Mouse (Mus musculus) stomach, embryonic 15.5 days (tissue): ENCODE data around the gene Rfng. TPM values are rescaled to one million over a fixed set of nuclear protein-coding genes. Genes with fewer than 3 reads are reported as not detected.
A peak's percentile ranks its signal among the peaks of the same experiment; 100 is the strongest.
"Not testable (repeated sequence)": the region's sequence is repeated elsewhere in the genome, so short reads cannot be mapped to it uniquely, and the experiment has no call there.

Experiments used
- ATAC-seq: fragments of 200-750 bp; cut with Nextera tagmentation; 2 replicates; pipeline ENCODE4 v1.8.0; 2017; ENCODE audit warnings: low read depth, moderate number of reproducible peaks, moderate TSS enrichment; ENCODE audit not compliant: insufficient read depth, low FRiP score
- H3K27ac ChIP-seq: fragments of 300-500 bp; sonication (generic); 2 replicates; pipeline ENCODE4 v1.5.1; 2015; ENCODE audit warnings: mild to moderate bottlenecking, inconsistent platforms
- H3K27me3 ChIP-seq: fragments of 300-500 bp; sonication (generic); replicated peaks from 2 replicates; pipeline ENCODE4 v1.6.1; 2015; ENCODE audit warnings: inconsistent platforms
- H3K36me3 ChIP-seq: fragments of 300-500 bp; sonication (generic); 2 replicates; pipeline ENCODE4 v1.6.1; 2015; ENCODE audit warnings: inconsistent platforms
- H3K4me1 ChIP-seq: fragments of 300-500 bp; sonication (generic); 2 replicates; pipeline ENCODE4 v1.6.1; 2015; ENCODE audit warnings: inconsistent platforms
- H3K4me2 ChIP-seq: fragments of 300-500 bp; sonication (generic); 2 replicates; pipeline ENCODE4 v1.6.1; 2015; ENCODE audit warnings: mild to moderate bottlenecking, inconsistent platforms
- H3K4me3 ChIP-seq: fragments of 300-500 bp; sonication (generic); replicated peaks from 2 replicates; pipeline ENCODE4 v1.5.1; 2015; ENCODE audit warnings: inconsistent platforms
- H3K9ac ChIP-seq: fragments of 300-500 bp; sonication (generic); 2 replicates; pipeline ENCODE4 v1.6.1; 2015; ENCODE audit warnings: inconsistent platforms
- H3K9me3 ChIP-seq: fragments of 300-500 bp; sonication (generic); 2 replicates; pipeline ENCODE4 v1.6.1; 2016; ENCODE audit warnings: inconsistent platforms
- WGBS: fragments of 180-500 bp; shearing (Covaris S2); methylation state at CpG from one replicate; pipeline ENCODE4 v1.1.7; 2015; 5-methylcytosine and 5-hydroxymethylcytosine counted together
- polyA plus RNA-seq: library from polyadenylated mRNA; unstranded; fragments of >200 nt; fragmentation: Nextera tagmentation; extraction: Ambion mirVana; gene quantifications from 2 replicates; pipeline ENCODE4 v1.2.1, GENCODE M21; 2015

The Rfng gene
- 35.8 and 40.9 TPM in 2 replicates for polyA plus RNA-seq

DNA sequence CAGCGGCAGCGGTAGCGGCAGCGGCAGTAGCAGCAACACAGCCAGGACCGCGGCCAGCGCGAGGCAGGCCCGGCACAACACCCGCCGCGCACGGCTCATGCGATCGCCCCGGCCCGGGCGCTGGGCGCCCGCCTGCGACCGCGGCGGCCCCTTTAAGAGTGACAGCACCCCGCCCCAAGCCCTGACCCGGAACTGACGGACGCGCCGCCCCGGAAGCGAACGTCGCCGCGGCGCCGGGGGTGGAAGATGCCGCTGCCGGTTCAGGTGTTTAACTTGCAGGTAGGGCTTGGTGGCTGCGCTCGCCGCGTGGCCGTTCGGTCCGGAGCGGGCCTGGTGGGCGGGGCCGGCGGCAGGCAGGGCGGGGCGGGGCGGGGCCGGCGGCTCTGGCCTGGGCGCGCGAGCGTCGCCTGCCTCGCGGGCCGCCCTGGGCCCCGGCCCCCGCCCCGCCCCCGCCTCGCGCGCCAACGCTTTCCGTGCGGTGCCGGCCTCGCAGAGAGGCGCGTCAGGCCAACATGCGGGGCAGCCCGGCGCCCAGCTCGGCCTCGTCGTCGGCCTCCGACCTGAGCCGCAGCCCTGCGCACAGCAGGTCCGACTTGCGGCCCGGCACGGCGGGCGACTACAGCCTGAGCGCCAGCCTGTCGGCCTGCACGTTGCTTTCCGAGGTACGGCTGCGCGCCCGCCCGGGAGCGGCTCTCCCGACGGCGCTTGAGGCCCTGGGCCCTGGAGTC is at the start of gene Rfng, which contains the start of gene Gps1:
Rfng (minus strand) TSS at position 144 of the 728 bp plus-strand sequence.
Gps1 (plus strand) TSS at position 209 of the 728 bp plus-strand sequence.
- Histone ChIP-seq H3K4me3 (peak within 1 kb of the TSS; percentile 93), H3K27me3 (no peaks in the 10 kb centered on the region), H3K9ac (peak within 1 kb of the TSS; percentile 64), H3K9me3 (no peaks in the 10 kb centered on the region), H3K36me3 (peaks cover 11% of the 10 kb centered on the region), H3K27ac (peak within 1 kb of the TSS; percentile 78), H3K4me2 (peak within 1 kb of the TSS; percentile 94), H3K4me1 (peaks cover 15% of the 10 kb centered on the region)
- peak; percentile 78 for ATAC-seq
- WGBS, result under 1% methylated on average over 88 of the region's 107 CpGs

DNA sequence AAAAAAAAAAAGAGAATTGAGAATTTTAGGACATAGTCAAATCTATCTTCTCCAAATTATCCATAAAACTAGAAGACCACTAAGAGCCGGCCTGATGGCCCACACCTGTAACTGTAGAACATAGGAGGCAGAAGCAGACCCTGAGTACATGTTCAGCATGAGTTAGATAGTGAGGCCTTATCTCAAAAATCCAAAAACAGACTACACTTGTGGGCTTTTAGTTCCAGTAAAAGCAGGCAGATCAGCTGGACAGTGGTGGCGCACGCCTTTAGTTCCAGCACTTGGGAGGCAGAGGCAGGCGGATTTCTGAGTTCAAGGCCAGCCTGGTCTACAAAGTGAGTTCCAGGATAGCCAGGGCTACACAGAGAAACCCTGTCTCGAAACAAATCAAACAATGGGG is 49.0 kb upstream of the Rfng start:
- H3K4me2 ChIP-seq, H3K4me3 ChIP-seq, ATAC-seq, H3K36me3 ChIP-seq, H3K27me3 ChIP-seq, H3K27ac ChIP-seq, H3K9me3 ChIP-seq, H3K9ac ChIP-seq: not testable (repeated sequence)
- 87% methylated on average over 5 of the region's 5 CpGs for WGBS
- peaks cover 11% of the 10 kb centered on the region for H3K4me1 ChIP-seq

DNA sequence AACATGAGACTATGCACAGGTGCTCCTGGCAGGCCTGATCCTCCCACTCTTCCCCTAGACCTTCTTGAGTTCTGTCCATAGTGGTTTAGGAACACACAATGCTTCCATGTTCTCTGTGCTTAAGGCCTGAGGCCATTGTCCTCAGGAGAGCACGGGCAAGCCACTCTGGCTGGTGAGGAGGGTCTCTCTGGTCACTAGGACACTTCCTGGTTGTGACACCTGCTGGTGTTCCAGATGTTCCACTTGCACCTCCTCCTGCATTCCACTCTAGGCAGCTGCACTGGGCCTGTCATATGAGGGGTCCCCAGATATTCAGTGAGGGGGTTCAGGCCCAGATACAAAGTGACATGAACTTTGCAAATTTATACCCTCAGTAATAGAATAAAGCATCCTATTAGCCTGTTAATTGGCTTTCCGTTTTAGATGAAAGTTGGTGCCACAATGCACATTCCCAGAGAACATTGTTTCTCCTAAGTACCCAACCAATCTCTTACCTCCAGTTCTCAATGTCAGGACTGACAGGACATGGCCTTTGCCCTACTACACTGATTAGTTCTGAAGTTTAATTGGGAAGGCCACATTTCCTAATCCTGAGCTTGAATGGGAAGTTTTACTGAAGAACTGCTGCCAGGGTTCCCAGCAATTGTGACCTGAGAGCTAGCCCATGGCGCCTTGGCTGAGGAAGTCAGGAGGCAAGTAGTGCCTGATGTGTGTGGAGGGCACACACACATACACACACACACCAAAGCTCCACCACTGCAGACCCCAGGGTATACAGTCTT is 47.8 kb upstream of the Rfng start:
- Histone ChIP-seq H3K9ac (no peak overlapping the region), H3K4me3 (no peak overlapping the region), H3K27me3 (no peaks in the 10 kb centered on the region), H3K9me3 (no peaks in the 10 kb centered on the region), H3K4me2 (no peak overlapping the region), H3K4me1 (peaks cover 11% of the 10 kb centered on the region), H3K27ac (no peak overlapping the region), H3K36me3 (no peaks in the 10 kb centered on the region)
- WGBS, result 87% methylated on average over 3 of the region's 3 CpGs
- no peak for ATAC-seq

DNA sequence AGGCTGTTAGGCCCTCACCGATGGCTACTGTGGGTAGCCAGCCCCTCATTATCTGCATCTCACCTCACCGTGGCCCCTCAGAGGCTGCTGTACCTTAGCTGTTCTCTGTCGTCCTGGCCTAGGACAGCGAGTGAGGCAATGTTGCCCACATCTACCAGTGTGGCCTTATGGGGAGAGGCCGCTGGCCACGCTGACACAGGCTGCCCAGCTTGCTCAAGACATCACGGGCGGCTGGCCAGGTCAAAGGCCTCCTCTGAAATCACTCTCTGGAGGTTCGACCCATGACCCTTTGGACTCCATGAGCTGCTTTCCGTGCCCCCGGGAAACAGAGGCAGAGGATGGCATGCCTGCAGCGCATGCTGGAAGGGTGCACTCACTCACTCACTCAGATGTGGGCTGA is 46.7 kb upstream of the Rfng start:
- Histone ChIP-seq H3K4me3 (no peak overlapping the region), H3K4me2 (no peak overlapping the region), H3K36me3 (no peaks in the 10 kb centered on the region), H3K27ac (no peak overlapping the region), H3K9ac (no peak overlapping the region), H3K4me1 (peaks cover 11% of the 10 kb centered on the region), H3K27me3 (no peaks in the 10 kb centered on the region), H3K9me3 (no peaks in the 10 kb centered on the region)
- WGBS, result 85% methylated on average over 12 of the region's 12 CpGs
- ATAC-seq, result no peak

DNA sequence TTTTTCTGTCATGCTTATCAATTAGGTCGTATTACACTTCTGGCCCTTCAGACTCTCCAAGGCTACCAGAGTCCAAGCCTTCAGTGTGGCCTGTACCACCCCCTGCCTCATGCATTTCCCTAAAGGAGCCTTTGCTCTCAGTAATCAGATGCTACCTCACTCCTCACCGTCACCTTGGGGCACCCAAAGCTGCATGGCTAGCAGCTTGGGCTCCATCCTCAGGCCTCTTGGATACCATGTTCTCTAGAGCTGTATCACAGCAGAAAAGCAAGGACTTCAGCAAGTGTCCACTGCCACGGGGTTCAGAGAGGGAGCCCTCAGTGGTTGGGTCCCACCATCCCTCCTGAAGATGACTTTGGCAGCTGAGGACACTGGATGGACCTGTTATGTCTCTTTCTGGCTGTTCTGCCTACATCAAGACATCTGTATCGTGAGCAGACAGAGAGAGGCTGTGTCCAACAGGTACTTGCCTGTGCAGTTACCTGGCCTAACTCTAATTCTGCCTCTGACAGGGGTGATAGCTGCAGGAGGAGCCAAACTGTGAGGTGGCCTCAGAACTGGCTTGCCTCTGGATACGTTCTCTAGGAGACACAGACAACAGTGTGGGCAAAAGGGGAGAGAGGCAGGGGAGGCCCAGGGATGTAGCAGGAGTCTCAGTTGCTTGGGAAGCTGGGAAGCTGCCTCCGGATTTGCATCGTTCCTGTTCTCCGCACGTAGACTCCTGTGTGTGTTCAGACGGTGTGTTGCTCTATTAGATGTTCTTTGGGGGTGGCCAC is 45.9 kb upstream of the Rfng start:
- Histone ChIP-seq H3K9me3 (no peaks in the 10 kb centered on the region), H3K27me3 (no peaks in the 10 kb centered on the region), H3K4me3 (no peak overlapping the region), H3K9ac (no peak overlapping the region), H3K4me2 (no peak overlapping the region), H3K36me3 (no peaks in the 10 kb centered on the region), H3K4me1 (peaks cover 19% of the 10 kb centered on the region), H3K27ac (no peak overlapping the region)
- 90% methylated on average over 10 of the region's 10 CpGs for WGBS
- ATAC-seq, result no peak

DNA sequence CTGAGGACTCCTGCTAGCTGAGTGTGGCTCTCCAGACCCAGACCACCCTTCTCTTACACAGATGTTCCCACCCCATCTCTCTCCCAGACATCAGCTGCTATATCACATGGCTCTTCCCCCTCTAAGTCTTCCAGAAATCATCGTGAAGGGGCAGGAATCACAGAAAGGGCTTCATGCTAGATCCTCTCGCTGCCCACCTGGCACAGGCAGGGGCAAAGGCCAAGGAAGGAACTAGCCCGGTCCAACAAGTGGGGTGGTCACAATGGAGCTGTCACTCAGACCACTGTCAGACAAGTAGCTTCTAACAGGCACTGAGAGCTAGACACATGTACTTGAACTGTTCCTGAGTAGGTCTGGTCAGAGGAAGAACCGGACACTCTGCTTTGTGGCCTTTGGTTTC is 44.4 kb upstream of the Rfng start:
- no peak overlapping the region for H3K27ac ChIP-seq
- no peak overlapping the region for H3K4me3 ChIP-seq
- peaks cover 9% of the 10 kb centered on the region for H3K4me1 ChIP-seq
- H3K36me3 ChIP-seq, result no peaks in the 10 kb centered on the region
- H3K4me2 ChIP-seq, result no peak overlapping the region
- ATAC-seq, result no peak
- no peaks in the 10 kb centered on the region for H3K27me3 ChIP-seq
- no peak overlapping the region for H3K9ac ChIP-seq
- no peaks in the 10 kb centered on the region for H3K9me3 ChIP-seq
- 73% methylated on average over 4 of the region's 4 CpGs for WGBS

DNA sequence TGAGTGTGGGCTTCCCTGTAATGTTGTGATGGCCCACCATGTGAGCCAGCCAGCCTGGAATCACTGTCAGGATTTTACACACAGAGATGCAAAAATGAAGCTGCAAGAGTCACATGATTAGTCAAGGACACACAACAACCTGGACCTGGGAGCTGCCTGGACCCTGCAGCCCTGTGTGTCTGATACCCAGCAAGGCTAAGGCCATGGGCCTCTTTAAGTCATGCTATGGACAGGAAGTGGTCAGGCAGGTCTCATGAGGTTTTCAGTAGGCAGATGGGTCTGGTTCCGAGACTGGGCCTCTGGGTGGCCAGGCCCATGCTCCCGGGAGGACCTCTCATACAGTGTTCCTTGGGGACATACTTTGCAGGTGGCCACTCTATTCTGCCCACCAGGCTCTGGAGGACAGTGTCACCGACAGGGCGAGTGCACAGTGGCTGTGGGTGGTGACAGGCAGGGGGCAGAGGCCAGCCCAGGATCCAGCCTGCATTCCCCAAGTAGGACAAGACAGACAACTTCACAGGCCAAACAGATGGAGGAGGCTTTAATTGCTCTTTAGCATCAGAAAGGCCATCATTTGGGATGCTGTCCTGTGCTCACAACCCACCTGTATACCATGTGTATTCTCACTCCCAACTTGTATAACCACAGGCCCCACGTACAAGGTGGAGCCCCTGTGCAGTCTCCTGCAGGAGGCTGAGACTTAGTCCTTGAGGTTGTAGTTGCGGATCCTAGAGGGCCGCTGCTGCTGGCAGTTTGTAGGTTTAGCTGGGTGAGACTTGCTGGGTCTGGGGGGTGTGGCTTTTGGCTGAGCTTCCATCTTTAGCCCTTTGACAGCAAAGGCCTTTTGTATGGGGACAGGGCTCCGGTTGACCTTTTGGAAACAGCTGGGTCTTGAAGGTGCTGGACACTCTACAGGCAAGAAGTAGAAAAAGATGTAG is 42.3 kb upstream of the Rfng start:
- no peaks in the 10 kb centered on the region for H3K9me3 ChIP-seq
- peak overlapping the region; percentile 95; the same call in 1 of the 2 replicates for H3K27ac ChIP-seq
- peaks cover 25% of the 10 kb centered on the region for H3K4me1 ChIP-seq
- ATAC-seq, result no peak
- H3K36me3 ChIP-seq, result 0 out of 2 replicates have a peak, but pooled peaks cover 2% of the 10 kb centered on the region
- H3K4me3 ChIP-seq, result no peak overlapping the region
- no peak overlapping the region for H3K9ac ChIP-seq
- 83% methylated on average over 8 of the region's 8 CpGs for WGBS
- no peaks in the 10 kb centered on the region for H3K27me3 ChIP-seq
- no peak overlapping the region for H3K4me2 ChIP-seq

DNA sequence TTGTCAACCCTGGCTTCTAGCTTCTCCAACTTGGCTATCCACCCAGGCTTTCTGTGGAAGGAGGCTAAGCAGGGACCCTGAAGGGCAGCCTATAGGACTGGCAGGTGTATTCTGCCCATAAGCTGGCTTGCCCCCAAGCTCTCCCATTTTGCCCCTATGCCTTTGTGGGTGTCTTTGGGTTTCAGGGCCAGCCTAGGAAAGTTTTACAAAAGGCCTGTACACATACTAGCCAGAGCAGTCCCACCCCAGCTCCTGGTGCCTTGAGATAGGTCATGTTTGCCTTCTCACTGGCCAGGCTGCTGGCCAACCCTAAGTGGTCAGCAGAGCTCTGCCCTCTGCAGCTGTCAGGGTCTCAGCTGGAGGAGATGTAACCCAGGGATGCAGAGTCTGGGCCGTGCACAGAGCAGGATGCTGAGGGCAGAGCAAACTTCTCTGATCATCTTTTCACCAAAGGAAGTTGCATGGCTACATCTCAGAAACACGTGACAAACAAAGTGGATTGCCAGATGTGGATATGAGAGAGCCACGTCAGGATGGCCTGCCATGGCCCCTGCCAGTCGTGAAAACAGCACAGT is 41.4 kb upstream of the Rfng start:
- Histone ChIP-seq H3K4me3 (peak overlapping the region; percentile 84), H3K36me3 (peaks cover 10% of the 10 kb centered on the region; the same call in 1 of the 2 replicates), H3K4me2 (peak overlapping the region; percentile 80), H3K9me3 (no peaks in the 10 kb centered on the region), H3K9ac (peak overlapping the region; percentile 7; the same call in 1 of the 2 replicates), H3K4me1 (peaks cover 29% of the 10 kb centered on the region), H3K27ac (peak overlapping the region; percentile 95), H3K27me3 (no peaks in the 10 kb centered on the region)
- ATAC-seq, result no peak
- 48% methylated on average over 4 of the region's 4 CpGs for WGBS

DNA sequence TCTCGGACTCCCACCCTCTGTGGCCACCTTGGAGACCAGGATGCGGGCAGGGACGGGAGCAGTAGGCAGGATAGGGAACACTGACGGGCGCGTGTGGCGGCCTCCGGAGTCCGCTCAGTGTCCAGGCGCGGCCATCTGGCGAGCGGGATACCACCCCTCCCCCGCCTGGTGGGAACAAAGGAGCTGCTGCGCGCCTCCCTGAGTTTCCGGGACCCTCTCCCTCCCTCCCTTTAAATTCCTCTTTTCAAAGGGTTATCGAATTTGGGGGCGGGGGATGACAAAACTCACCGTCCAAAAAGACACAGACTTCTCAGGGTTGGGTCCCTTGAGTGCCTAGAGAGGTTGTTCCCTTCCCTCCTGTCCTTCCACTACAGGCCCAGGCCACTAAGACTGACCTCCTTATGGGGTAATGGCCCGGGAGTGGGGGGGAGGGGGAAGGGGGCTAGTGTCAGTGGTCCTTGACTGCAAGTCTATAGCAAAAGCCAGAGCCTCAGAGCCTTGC is 40.8 kb upstream of the Rfng start:
- under 1% methylated on average over 21 of the region's 21 CpGs for WGBS
- Histone ChIP-seq H3K36me3 (peaks cover 16% of the 10 kb centered on the region; the same call in 1 of the 2 replicates), H3K9me3 (no peaks in the 10 kb centered on the region), H3K27me3 (no peaks in the 10 kb centered on the region), H3K4me1 (peaks cover 29% of the 10 kb centered on the region), H3K27ac (peak overlapping the region; percentile 95), H3K4me3 (peak overlapping the region; percentile 84), H3K9ac (peak overlapping the region; percentile 7; the same call in 1 of the 2 replicates), H3K4me2 (peak overlapping the region; percentile 80)
- peak; percentile 0; the same call in 1 of the 2 replicates for ATAC-seq

DNA sequence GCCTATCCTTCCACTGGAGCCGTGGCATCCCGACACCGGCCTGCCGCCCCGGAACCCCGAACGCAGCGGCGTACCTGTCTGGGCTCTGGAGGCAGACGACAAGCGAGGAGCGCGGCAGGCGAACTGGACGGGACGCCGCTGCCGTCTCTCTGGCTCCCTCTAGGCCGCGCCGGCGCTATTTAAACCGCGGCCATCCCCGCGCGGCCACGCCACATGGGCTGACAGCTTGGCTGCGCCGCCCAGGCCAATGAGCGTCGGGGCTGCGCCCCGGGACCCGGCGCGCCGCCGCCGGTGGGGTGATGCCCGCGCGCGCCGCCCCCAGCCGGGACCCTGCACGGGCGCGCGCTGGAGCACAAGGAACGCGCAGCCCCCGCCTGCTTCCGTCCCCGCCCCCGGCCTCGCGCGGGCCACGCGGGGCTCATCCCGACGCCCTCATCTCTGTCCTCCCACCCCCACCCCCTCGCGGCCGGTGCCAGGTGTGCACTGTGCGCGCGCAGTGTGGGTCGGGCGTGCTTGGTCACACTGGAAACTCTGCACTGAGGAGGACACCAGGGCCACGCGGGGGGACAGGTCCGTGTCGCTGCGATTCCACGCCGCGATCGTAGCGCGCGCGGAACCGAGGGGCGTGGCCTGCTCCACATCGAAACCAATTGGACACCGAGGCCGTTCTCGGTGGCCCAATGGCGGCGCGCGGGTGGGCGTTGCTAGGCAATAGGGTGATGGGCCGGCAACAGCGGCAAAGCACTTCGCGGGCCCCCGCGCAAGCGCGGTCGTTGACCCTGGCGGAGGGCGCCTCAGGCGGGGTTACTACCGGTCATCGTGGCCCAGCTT is 40.2 kb upstream of the Rfng start, which contains the start of gene Fasn:
Fasn (minus strand) TSS at position 592 of the 831 bp plus-strand sequence.
- Histone ChIP-seq H3K4me1 (peaks cover 29% of the 10 kb centered on the region), H3K4me2 (peak within 1 kb of the TSS; percentile 80), H3K9ac (peak within 1 kb of the TSS; percentile 91), H3K9me3 (no peaks in the 10 kb centered on the region), H3K27ac (peak within 1 kb of the TSS; percentile 95), H3K36me3 (peaks cover 22% of the 10 kb centered on the region; the same call in 1 of the 2 replicates), H3K4me3 (peak within 1 kb of the TSS; percentile 84), H3K27me3 (no peaks in the 10 kb centered on the region)
- under 1% methylated on average over 103 of the region's 109 CpGs for WGBS
- peak; percentile 90 for ATAC-seq
